Mouse (Mus musculus): Measurements from ENCODE around the gene Rtkn.
A peak's percentile ranks its signal among the peaks of the same experiment; 100 is the strongest.
"Not testable (repeated sequence)": the region's sequence is repeated elsewhere in the genome, so short reads cannot be mapped to it uniquely, and the experiment has no call there.

The Rtkn gene

DNA sequence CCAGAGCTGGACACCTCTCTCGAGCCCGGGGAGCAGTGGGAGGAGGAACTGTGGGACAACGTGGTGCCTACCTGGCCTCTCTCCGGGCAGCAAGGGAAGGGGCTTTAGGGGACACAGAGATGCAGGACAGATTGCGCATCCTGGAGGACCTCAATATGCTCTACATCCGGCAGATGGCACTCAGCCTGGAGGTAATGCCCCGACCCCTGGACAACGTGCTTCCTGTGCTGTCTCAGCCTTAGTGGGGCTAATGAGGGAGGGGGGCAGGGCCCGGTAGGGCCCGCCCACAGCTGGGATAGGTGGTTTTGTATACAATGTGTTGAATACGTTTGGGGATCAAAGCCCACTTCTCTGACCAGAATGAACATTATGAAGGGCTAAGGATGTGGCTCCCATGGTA is 2.8 kb downstream of the Rtkn start:
- DNase-seq (ENCODE audit: low read depth): no peak

DNA sequence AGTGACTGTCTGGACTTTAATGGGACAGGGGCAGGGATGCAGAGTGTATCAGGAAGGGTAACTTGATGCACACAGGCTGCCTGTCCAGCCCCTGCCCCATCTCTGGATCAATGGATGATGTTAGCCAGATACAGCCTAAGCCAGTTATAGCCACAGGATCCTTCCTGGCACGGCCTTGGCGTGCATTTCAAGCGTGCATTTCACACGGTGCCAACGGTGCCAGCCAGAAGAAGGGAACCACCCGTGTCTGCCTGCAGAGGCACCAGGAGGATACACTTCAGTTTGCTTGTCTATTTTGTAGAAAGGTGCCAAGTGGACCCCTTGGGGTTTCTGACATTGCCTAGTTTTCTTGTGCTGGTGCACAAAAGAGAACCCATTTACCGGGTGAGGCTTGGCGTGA is 4.8 kb downstream of the Rtkn start:
- DNase-seq (ENCODE audit: low read depth): no peak

GRCm38 (mm10) chr6:83141636-83142035 is 6.4 kb downstream of the Rtkn start:
- DNase-seq (ENCODE audit: low read depth): no peak

DNA sequence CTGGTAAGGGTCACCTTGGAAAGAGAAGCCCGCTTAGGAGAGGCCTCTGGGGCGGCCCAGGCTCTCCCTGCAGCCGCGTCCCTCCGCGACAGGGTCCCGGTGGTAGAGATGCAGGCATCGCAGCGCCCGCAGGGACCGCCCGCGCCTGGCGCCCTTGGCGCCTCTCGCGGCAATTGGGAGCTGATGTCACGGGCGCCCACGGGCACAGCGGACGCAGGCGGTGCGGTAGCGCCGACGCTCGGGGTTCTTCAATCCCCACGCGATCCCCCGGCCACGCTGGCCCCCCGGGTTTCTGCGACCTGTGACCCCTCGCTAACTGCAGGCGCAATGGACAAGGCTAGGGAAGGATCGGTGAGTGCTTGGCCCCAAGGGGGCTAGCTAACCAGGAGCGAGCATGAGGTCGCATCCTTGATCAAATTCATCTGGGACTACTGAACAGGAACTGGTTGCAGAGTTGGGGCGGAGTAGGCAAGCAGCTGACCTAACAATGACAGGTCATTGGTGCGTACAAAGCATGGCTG is 7.0 kb downstream of the Rtkn start:
- DNase-seq (ENCODE audit: low read depth): no peak

DNA sequence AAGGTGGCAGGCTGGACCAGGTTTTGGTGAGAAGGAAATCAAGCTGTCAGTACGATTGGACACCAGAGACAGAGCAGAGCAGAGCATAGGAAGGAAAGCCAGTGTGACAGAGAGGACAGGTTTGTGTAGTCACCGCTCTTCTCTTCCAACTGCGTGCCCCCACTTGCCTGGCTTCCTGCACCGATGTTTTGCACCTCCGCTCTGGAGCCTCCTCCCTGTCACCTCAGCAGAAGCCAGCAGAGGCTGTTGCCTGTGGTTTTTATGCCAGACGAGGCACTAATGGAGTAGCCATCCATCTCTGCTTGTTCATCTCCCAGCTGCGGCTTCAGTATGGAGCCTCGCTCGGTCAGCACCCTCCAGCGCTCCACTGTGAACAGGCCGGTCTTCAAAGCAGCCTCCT is 7.6 kb downstream of the Rtkn start:
- no peak for DNase-seq (ENCODE audit: low read depth)

DNA sequence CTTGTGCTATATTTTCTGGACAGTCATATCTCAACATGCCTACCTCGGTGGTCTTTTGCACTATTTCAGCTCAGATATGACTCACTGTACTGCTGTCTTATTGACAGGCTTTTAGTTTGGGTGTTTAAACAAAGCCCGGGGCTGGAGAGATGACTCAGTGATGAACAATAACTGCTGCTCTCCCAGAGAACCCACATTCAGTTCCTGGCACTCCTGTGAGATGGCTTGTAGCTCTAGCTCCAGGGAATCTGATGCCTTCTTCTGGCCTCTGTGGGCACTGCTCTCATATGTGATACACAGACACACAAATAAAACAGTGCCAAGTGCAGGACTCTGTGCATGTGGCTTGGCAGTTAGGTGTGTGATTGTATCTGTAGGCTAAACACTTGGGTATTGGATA is 9.9 kb downstream of the Rtkn start:
- no peak for DNase-seq (ENCODE audit: low read depth)

GRCm38 (mm10) chr6:83145805-83146204 is 10.5 kb downstream of the Rtkn start:
- DNase-seq (ENCODE audit: low read depth): no peak

DNA sequence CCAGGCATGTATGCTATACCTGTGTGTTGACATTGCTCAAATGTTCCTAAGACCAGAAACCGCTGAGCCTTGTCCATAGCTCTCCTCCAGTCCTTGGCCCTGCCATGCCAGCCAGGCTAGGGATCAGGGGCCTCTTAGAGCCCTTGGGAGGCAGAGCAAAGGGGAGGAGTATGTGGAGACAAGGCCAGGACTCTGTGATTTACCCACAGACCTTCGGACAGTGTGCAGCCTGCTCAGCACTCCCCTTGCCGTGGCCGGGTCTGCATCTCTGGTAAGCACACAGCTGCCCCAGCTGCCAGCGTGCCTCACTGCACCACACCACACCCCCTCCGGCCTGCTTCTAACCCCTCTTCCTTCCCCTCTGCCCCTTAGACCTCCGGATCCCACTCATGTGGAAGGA is 12.0 kb downstream of the Rtkn start:
- no peak for DNase-seq (ENCODE audit: low read depth)

DNA sequence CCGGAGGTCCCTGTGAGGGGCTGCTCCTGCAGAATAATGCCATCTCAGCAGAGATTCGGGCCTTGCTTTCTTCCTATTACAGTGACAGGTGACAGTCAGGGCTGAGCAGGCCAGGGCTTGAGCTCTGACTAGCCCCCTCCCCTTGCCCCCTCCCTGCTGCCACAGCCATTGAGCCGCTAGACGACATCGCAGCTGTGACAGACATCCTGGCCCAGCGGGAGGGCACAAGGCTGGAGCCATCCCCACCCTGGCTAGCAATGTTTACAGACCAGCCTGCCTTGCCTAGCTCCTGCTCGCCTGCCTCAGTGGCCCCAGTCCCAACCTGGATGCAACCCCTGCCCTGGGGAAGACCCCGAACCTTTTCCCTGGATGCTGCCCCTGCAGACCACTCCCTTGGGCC is 16.5 kb downstream of the Rtkn start:
- DNase-seq (ENCODE audit: low read depth): no peak

- no peak for DNase-seq (ENCODE audit: low read depth)
Observed at GRCm38 (mm10) chr6:83153038-83153437, 17.8 kb downstream of the Rtkn start.

DNA sequence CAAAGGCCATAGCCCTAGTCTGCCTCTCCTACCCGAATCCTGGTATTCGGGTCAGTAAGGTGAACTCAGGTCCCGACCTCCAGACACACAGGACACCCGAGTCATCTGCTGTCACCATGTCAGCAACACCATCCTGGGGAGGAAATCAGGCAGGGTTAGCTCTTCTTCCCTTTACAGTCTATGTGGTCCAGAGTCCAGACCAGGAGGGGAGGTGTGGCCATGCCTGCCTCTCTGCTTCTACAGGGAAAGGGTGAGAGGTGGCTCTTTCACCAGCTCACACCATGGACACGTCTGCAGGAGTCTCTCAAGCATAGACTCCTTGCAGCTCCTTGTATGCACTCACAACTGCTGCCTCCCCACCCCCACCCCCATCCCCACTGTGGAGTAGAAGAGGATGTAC is 18.2 kb downstream of the Rtkn start:
- no peak for DNase-seq (ENCODE audit: low read depth)

- no peak for DNase-seq (ENCODE audit: low read depth)
Observed at GRCm38 (mm10) chr6:83155552-83156238, 20.4 kb downstream of the Rtkn start.

DNA sequence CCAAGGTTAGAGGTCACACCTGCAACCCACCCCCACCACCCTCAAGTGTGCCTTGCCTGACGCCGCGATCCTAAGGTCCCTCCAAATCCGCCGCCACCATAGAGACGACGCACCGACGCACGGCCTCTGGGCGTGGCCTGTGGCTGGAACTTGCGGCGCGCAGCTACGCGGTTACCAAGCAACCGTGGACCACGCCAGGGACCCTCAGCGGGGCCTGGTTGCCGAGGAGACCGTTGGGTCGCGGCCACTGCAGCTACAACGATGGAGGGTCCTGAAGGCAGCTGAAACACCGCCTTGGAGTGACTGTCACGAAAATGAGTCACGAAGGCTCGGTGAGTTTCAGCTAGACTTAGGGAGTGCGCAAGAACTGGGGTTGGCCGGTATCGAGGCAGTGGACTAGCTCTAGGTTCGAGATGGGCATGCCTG is 21.0 kb downstream of the Rtkn start, which contains the start of the genes Wdr54 and 1700003E16Rik:
TSS of gene Wdr54 (minus strand) at position 139 of the 426 bp plus-strand sequence.
TSS of gene 1700003E16Rik (plus strand) at position 146 of the 426 bp plus-strand sequence.
- no peak for DNase-seq (ENCODE audit: low read depth)

DNA sequence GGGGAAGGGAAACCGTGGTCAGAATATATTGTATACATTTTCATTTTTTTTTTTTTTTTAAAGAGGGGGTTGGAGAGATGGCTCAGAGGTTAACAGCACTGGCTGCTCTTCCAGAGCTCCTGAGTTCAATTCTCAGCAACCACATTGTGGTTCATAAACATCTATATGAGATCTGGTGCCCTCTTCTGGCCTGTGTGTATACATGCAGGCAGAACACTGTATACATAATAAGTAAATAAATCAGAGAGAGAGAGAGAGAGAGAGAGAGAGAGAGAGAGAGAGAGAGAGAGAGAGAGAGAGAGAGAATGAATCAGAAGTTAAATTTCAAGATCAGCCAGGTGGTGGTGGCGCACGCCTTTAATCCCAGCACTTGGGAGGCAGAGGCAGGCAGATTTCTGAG is 24.2 kb downstream of the Rtkn start:
- not testable (repeated sequence) for DNase-seq (ENCODE audit: low read depth)

DNA sequence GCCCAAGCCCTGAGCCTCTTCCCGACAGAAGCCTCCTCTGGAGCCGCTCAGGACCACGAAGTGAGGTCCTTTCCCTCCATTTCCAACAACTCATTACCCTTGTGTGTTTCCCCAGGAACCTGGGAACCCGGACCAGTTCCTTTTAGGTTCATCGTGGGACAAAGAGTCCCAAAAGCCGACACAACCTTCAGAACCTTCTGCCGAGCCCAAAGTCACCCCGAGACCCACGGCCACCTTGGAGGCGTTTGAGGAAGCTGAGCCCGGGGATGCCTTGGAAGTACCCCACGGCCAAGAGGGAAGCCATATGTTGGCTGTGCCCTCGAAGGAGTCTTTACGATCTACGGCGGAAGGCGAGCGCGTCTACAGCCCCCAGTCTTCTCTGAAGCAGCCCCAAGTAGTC is 26.2 kb downstream of the Rtkn start:
- no peak for DNase-seq (ENCODE audit: low read depth)

DNA sequence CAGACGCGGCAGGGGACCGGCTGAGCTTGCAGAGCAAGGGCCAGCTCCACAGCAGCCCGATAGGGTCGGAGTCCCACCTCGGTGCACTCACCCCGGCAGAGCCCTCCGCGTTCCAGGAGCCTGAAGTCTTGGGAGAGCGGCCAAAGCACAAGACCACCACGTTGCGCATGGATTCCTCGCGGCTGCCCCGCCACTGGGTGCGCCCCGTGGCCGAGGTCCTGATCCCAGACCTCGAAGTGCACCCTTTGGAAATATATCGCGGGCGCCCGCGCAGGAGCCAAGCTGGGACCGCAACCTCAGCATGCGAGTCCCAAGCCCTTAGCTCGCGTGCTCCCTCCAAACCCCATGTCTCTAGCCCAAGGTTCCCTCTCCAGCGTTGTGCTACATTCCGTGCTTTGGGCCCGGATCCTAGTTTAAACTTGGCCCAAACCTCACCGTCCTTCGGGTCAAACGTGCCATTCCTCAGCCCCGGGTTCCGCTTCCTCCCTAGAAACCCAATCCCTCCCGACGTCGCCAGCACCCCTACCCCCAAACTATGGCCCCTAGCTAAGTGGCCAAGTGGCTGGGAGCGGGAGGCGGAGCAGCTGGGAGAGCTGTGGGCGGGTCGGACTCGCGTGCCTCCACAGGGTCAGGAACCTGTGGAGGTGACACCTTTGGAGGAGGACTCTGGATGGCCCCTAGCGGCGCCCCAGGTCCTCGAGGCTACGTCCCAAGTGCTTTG is 26.8 kb downstream of the Rtkn start:
- DNase-seq (ENCODE audit: low read depth): no peak

DNA sequence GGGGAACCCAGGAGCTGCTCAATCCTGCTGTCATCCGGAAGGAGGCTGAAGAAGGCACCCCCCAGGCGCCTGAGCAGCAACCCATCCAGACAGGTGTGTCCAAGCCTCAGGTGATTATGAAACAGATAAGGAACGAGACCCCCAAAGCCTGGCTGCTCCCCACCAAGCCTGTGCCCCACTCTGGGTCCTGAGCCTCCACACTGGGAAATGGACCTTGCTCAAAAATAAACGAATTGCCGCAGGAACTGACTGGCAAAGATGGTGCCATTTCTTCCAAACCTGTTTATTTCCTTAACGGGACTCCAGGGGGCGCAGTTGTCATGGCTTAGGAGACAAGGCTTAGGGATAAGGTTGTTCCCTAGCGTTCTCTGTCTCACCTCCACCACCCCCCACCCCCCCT is 27.4 kb downstream of the Rtkn start:
- DNase-seq (ENCODE audit: low read depth): no peak

DNA sequence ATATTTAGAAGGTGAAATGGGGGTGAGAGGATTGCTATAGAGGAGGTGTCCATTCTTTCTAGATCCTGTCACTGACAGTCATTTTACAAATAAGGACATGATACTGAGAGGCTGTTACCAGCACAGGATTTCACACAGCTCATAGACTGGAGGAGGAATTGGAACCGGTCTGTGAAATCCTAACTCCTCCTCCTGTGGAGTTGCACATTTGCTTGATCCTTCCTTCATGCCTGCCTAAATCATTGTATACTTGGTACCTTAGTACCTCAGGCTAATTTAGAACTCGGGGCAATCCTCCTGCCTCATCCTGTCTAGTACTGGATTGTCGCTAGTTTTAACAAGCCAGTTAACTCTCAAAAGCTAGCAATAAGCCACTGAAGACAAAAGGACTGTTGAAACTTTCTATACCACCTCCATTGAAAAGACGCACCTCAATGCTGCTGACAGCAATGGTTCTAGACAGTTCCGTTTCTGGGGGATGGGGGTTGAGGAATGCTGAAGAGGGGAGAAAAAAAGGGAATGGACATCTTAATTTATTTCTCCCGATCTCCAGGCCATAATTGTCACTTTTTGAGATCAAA is 29.9 kb downstream of the Rtkn start:
- no peak for DNase-seq (ENCODE audit: low read depth)

DNA sequence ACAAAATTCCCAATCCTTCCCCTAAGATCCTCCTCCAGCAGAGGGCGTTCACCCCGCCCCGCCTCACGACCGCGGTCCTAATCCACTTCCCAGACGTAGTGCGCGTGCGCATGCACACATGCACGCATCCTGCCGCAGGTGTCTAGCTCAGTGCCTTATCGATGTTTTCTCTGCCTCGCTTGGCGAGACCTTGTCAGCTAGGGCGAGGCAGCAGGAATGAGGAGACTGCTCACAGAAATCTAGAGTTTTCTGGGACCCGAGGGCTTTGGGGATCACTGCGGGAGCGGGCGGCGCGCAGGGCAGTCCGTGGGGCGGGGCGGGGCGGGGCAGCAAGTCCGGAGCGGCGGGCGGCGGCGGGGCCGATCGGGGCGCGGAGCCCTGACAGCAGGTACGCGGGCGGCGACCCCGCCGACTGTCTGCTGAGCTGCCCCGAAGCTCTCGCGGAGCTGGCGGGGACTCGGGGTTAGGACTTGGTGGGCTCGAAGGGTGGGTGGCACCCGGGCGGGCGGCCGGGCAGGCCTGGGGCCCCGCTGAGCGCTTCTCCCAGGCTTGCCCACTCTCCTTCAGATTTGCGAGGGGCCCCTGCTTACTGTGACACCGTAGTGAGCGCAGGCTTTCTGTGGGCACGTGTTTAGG is 30.5 kb downstream of the Rtkn start, which contains the start of gene Dctn1:
TSS of gene Dctn1 (plus strand) at position 314 of the 636 bp plus-strand sequence.
- DNase-seq (ENCODE audit: low read depth): peak; percentile 90

DNA sequence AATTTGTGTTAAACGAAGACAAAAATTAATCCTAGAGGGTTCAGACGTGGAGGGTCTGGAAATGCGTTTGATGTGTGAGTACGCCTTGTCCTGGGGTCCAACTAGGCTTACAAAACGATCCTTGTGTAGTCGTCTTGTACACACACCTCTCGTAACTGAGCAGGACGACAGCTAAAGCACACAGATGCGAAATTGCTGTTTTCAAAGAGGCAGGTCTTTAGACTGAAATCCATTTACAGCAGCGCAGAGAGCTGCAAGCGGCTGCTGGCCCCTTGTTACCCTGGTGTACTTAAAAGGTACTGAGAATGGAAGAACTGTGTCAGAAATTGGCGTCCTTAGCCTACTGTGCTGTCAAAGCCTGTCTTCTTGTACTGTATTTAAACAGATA is 31.0 kb downstream of the Rtkn start:
- DNase-seq (ENCODE audit: low read depth): no peak

DNA sequence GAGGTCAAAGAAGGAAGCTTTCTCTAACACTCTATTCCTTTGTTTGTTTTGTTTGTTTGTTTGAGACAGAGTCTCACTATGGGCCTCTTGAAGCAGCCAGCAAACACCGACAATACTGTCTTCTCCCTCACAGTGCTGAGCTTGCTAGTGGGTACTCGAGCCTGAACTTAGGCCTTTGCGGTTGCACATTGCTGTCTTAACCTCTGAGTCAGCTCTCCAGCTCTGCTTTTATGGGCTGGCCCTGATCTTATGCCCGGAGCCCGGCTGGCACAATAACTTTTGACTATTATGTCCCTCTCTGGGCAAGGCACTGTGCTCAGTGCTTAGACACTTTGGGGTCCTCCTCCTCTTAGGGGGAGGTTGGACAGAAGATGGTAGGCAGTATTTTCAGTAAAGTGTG is 34.6 kb downstream of the Rtkn start:
- no peak for DNase-seq (ENCODE audit: low read depth)

DNA sequence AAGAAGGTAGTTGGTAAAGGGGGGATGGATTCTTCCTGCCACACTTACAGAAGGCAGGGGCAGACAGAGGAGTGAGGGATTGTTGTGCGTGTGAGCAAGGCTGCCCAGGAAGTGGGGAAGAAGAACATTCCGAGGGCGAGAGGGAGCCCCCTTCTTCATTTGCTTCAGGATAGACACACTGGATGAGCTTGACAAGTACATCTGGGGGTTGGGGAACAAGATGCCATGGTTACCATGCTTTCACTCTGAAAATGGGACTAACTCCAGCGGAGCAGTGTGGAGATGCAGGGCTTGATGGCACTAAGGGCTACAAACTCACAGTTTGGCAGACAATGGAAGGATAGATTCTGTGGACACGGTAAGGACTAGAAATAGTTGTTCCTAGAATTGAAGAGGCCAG is 35.8 kb downstream of the Rtkn start:
- DNase-seq (ENCODE audit: low read depth): no peak

Data from c-Kit-positive CD71-negative TER-119-negative erythroid progenitor cells, embryonic 14.5 days (primary cell).